Mouse (Mus musculus) midbrain, embryonic 14.5 days (tissue): Measurements from ENCODE around the gene Rasgrf2. TPM values are rescaled to one million over a fixed set of nuclear protein-coding genes. Genes with fewer than 3 reads are reported as not detected.

ENCODE experiments used
- polyA plus RNA-seq: library from polyadenylated mRNA; unstranded; fragments of >200 nt; fragmentation: Nextera tagmentation; extraction: Ambion mirVana; gene quantifications from 2 replicates; pipeline ENCODE4 v1.2.1, GENCODE M21; 2014

Gene Rasgrf2
- polyA plus RNA-seq, 1 experiment from 2014 or later, result 5.9 TPM

Other genes starting within 250 kb of the Rasgrf2 start
- gene Gm20379, start 174.3 kb upstream of the Rasgrf2 start, polyA plus RNA-seq, result 0.49 and 0.82 TPM in 2 replicates
- gene Dhfr, start 223.1 kb upstream of the Rasgrf2 start, polyA plus RNA-seq, result 3.6 and 5.7 TPM in 2 replicates
- gene Msh3, start 223.3 kb upstream of the Rasgrf2 start, polyA plus RNA-seq, result 23.8 and 27.5 TPM in 2 replicates